Mouse (Mus musculus) lung, postnatal 0 days (tissue): ENCODE results near the gene Ube4a.

Experiments
- CTCF ChIP-seq: IDR thresholded peaks from 2 replicates; pipeline ENCODE4 v1.5.1; 2016; ENCODE audit warnings: antibody characterized with exemption, mild to moderate bottlenecking
- EP300 ChIP-seq: IDR thresholded peaks from 2 replicates; pipeline ENCODE4 v1.6.1; 2016; ENCODE audit warnings: antibody characterized with exemption, mild to moderate bottlenecking, control low read depth

DNA sequence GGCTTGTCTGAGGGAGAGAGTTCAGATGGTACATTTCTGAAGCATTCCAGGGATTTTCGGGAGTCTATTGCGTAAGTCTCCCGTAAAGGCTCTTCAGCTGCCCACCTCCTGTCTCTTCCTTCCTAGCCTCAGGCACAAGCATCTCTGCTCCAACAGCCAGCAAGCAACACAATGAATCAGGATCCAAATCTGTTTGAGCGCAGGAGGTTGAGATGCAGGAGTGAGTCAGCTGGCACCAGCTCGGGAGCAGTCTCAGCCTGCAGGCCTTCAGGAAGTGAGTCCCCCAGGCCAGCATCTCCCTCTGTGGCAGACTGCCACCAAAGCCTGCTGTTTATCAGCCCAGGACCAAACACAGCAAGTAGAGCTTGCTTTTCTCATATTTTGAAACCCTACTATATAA, 60.4 kb downstream of the Ube4a start:
- TF ChIP-seq CTCF, result no peak
- no peak for TF ChIP-seq EP300
